Mouse (Mus musculus) testis, adult 2 months (tissue): Measurements from ENCODE around the gene Stard13.

Experiments
- CTCF ChIP-seq: fragments of 200-500 bp; IDR thresholded peaks from 2 replicates; pipeline ENCODE4 v1.5.1; 2012; ENCODE audit warnings: low read depth, mild to moderate bottlenecking, inconsistent platforms, low read length, moderate library complexity; ENCODE audit not compliant: control insufficient read depth, insufficient read depth, insufficient replicate concordance
- POLR2A ChIP-seq: fragments of 200-500 bp; IDR thresholded peaks from 2 replicates; pipeline ENCODE4 v1.6.1; 2012; ENCODE audit warnings: low read depth, mild to moderate bottlenecking, inconsistent platforms, low read length, moderate library complexity; ENCODE audit not compliant: control insufficient read depth

- no peak for TF ChIP-seq CTCF
- TF ChIP-seq POLR2A = no peak
These were observed 14.4 kb upstream of the Stard13 start for GRCm38 (mm10) chr5:151248084-151248483.
